Mouse (Mus musculus) heart, embryonic 10.5 days (tissue): ENCODE data around the gene Pgap3. TPM values are rescaled to one million over a fixed set of nuclear protein-coding genes. Genes with fewer than 3 reads are reported as not detected.
A peak's percentile ranks its signal among the peaks of the same experiment; 100 is the strongest.

Source experiments
- DNase-seq: peaks from one replicate; pipeline ENCODE4 v3.0.0-alpha.2; 2017; ENCODE audit warnings: low spot score
- H3K27ac ChIP-seq: fragments of 300-500 bp; sonication (generic); 2 replicates; pipeline ENCODE4 v1.5.1; 2016; ENCODE audit warnings: mild to moderate bottlenecking
- H3K27me3 ChIP-seq: fragments of 300-500 bp; sonication (generic); 2 replicates; pipeline ENCODE4 v1.6.1; 2016; ENCODE audit warnings: mild to moderate bottlenecking; ENCODE audit not compliant: poor library complexity, insufficient read depth, severe bottlenecking
- H3K36me3 ChIP-seq: fragments of 300-500 bp; sonication (generic); 2 replicates; pipeline ENCODE4 v1.6.1; 2016; ENCODE audit warnings: mild to moderate bottlenecking, moderate library complexity
- H3K4me1 ChIP-seq: fragments of 300-500 bp; sonication (generic); 2 replicates; pipeline ENCODE4 v1.6.1; 2016; ENCODE audit warnings: mild to moderate bottlenecking
- H3K4me3 ChIP-seq: fragments of 300-500 bp; sonication (generic); 2 replicates; pipeline ENCODE4 v1.5.1; 2016; ENCODE audit warnings: mild to moderate bottlenecking, moderate library complexity
- H3K9me3 ChIP-seq: fragments of 300-500 bp; sonication (generic); 2 replicates; pipeline ENCODE4 v1.6.1; 2016; ENCODE audit warnings: mild to moderate bottlenecking, moderate library complexity
- WGBS: fragments of 180-500 bp; shearing (Covaris S2); methylation state at CpG from one replicate; pipeline ENCODE4 v1.1.7; 2016; 5-methylcytosine and 5-hydroxymethylcytosine counted together
- polyA plus RNA-seq: library from polyadenylated mRNA; unstranded; fragments of >200 nt; fragmentation: Nextera tagmentation; extraction: Ambion mirVana; gene quantifications from 2 replicates; pipeline ENCODE4 v1.2.1, GENCODE M21; 2016

The Pgap3 gene
- polyA plus RNA-seq, 1 experiment from 2014 or later: 15.3 TPM

DNA sequence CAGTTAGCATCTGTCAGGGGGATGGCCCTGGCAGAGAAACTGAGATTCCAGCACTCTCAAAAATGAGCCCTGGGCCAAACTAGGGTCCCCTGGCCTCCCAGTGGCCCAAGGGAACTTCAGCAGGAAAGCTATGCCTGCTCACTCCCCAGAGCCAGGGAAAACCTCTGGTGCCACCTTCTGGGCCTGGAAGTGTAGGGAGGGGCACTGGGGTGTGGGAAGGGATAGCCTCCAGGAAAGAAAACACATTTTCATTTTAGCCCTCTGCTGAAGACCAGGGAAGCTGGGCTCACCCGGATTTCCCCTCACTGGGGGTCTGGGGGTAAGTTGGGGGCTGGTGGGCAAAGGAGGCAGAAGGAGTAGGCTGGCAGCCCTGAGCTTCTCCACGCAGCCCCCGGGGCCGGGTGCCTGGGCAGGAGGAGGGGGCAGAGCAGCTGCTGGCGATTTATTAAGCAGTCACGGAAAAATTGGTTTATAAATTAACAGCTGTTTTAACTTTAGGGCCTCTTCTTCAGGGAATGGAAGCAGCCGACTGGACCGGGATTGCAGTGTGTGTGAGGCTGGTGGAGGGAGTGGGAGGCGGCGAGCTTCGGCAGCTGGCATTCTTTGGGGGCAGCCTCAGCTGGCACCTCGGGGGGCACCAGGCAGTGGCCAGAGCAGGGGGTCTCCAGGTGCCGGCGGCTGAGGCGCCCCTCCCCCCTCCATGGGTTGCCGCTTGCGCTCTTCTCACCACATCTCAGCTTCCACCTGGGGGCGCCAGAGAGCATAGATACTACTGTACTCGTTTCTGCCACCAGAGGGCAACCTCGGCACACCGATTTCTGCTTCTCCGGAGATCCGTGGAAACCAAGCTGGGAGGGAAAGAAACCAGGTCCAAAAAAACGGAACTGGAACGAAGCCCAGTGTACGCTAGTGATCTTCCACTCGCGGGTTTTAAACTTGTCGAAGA is 58.0 kb downstream of the Pgap3 start:
- Histone ChIP-seq H3K27me3 (peaks cover 89% of the 10 kb centered on the region), H3K4me3 (peak overlapping the region; percentile 51), H3K9me3 (no peaks in the 10 kb centered on the region), H3K36me3 (no peaks in the 10 kb centered on the region), H3K4me1 (peaks cover 44% of the 10 kb centered on the region), H3K27ac (peak overlapping the region; percentile 30; the same call in 1 of the 2 replicates)
- WGBS: 2% methylated on average over 29 of the region's 29 CpGs
- DNase-seq: peak; percentile 94

DNA sequence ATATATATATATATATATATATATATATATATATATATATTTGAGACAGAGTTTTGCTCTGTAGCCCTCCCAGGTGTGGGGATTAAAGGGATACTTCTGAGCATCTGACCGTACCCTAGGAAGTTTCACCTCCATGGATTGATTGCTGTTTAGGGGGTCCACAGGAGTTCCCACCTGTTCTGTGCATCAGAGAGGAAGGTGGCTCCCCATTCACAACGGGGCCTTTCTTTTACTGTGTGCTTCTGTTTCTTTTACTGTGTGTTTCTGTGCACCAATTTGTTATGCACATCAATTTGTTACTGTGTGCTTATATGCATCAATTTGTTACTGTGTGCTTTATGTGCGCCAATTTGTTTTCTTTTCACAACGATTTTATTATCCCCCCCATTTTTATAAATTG is 59.1 kb downstream of the Pgap3 start:
- no peak for DNase-seq
- Histone ChIP-seq H3K36me3 (no peaks in the 10 kb centered on the region), H3K27ac (no peak overlapping the region), H3K4me1 (peaks cover 37% of the 10 kb centered on the region), H3K27me3 (peaks cover 89% of the 10 kb centered on the region), H3K9me3 (no peaks in the 10 kb centered on the region), H3K4me3 (no peak overlapping the region)
- 54% methylated on average over 4 of the region's 4 CpGs for WGBS

DNA sequence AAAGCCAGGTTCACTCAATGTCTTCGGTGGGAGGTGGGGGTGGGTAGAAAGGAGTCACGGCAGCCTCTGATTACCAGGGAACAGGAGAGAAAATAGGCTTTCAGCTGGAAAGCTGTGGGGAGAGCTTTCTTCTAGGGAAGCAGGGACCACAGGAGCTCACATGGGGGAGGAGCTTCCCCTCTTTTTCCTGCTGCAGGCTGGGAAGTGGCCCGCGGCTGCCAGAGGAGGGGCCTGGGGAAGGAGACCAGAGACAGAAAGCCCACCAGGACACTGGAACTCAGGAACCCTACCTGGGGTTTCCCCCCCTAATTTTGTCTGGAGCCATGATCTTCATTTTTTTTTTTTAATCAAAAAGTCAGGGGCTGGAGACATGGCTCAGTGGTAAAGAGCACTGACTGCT is 59.7 kb downstream of the Pgap3 start:
- DNase-seq: no peak
- H3K27me3 ChIP-seq: peaks cover 89% of the 10 kb centered on the region
- no peak overlapping the region for H3K4me3 ChIP-seq
- H3K4me1 ChIP-seq: peaks cover 37% of the 10 kb centered on the region
- H3K27ac ChIP-seq: no peak overlapping the region
- H3K9me3 ChIP-seq: no peaks in the 10 kb centered on the region
- no peaks in the 10 kb centered on the region for H3K36me3 ChIP-seq
- 5% methylated on average over 4 of the region's 4 CpGs for WGBS

DNA sequence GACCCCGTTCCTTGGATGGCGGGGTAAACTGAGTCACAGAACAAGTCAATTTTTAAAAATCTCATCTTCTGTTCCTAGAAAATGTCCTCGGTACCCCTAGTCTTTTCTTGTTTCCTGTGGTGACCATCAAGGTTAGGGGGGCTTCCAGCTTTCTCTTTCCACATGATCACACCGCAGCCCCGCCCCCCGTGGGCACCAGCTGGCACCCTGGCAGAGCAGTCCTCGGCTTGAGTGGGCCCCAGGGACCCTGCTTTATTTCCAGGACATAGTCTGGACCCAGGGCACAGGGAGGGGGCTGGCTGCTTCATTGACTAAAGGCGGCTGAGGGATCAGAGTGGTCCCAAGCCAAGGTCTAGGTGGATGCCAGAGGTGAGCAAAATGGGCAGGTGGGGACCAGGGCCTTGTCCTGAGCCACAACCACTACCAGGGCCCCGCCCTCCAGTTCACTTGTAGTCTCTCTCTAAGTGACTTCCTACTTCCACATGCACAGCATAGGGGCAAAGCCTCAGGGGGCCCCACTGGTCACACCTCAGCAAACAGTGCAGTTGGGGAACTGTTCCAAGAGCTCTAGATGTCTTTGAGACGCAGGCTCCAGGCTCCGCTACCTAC is 60.5 kb downstream of the Pgap3 start:
- Histone ChIP-seq H3K36me3 (no peaks in the 10 kb centered on the region), H3K27me3 (peaks cover 90% of the 10 kb centered on the region), H3K4me1 (peaks cover 38% of the 10 kb centered on the region), H3K27ac (no peak overlapping the region), H3K4me3 (peak overlapping the region; percentile 62), H3K9me3 (no peaks in the 10 kb centered on the region)
- WGBS: 10% methylated on average over 11 of the region's 11 CpGs
- no peak for DNase-seq

DNA sequence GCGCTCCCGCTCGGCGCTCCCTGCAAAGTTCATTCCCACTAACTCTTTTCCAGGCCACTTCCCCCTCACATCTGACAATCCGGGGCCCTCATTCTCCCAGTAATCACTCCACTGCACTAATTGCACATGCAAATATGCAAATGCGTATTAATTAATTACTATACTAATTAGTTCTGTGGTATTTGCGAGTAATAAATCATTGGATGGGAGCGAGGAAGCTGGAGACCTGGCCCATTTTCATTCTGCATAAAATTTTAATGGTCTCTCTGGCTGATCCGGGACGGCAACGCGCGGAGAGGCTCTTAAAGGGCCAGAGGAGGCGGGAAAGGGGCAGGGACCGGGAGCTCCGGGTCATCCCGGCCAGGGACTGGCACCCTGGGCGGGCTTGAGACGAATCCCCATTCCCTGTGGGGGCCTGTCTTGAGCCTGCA is 61.2 kb downstream of the Pgap3 start:
- Histone ChIP-seq H3K4me3 (peak overlapping the region; percentile 62), H3K27me3 (peaks cover 91% of the 10 kb centered on the region), H3K36me3 (no peaks in the 10 kb centered on the region), H3K27ac (no peak overlapping the region), H3K4me1 (peaks cover 45% of the 10 kb centered on the region), H3K9me3 (no peaks in the 10 kb centered on the region)
- DNase-seq: no peak
- WGBS: under 1% methylated on average over 19 of the region's 19 CpGs

Other genes starting within 250 kb of the Pgap3 start
- 43.7 and 51.5 TPM in 2 replicates for gene Med1, start 207.2 kb downstream of the Pgap3 start, polyA plus RNA-seq
- 7.9 and 10.9 TPM in 2 replicates for gene Cdk12, start 197.4 kb downstream of the Pgap3 start, polyA plus RNA-seq
- gene Neurod2, start 70.8 kb downstream of the Pgap3 start, polyA plus RNA-seq: not detected in 2 replicates
- 8.1 and 20.1 TPM in 2 replicates for gene Ppp1r1b, start 52.1 kb downstream of the Pgap3 start, polyA plus RNA-seq
- 51.0 and 53.0 TPM in 2 replicates for gene Stard3, start 42.1 kb downstream of the Pgap3 start, polyA plus RNA-seq
- 86.0 and 159 TPM in 2 replicates for gene Tcap, start 16.7 kb downstream of the Pgap3 start, polyA plus RNA-seq
- gene Pnmt, start 14.0 kb downstream of the Pgap3 start, polyA plus RNA-seq: 5.0 and 5.1 TPM in 2 replicates
- gene Erbb2, start 12.0 kb upstream of the Pgap3 start, polyA plus RNA-seq: 47.4 and 70.6 TPM in 2 replicates
- gene Mien1, start 38.5 kb upstream of the Pgap3 start, polyA plus RNA-seq: 98.9 and 103 TPM in 2 replicates
- gene Grb7, start 45.9 kb upstream of the Pgap3 start, polyA plus RNA-seq: 2.5 and 15.3 TPM in 2 replicates
- 0.04 and 0.22 TPM in 2 replicates for gene Ikzf3, start 145.5 kb upstream of the Pgap3 start, polyA plus RNA-seq
- 0.21 and 0.65 TPM in 2 replicates for gene Zpbp2, start 150.6 kb upstream of the Pgap3 start, polyA plus RNA-seq
- 56.1 and 61.0 TPM in 2 replicates for gene Ormdl3, start 186.9 kb upstream of the Pgap3 start, polyA plus RNA-seq
- not detected in 2 replicates for gene Lrrc3c, start 197.8 kb upstream of the Pgap3 start, polyA plus RNA-seq
- gene Gm12355, start 225.2 kb upstream of the Pgap3 start, polyA plus RNA-seq: 0.71 and 1.0 TPM in 2 replicates
- not detected in 2 replicates for gene Gsdma3, start 225.9 kb upstream of the Pgap3 start, polyA plus RNA-seq
- not detected in 2 replicates for gene Gsdma2, start 246.3 kb upstream of the Pgap3 start, polyA plus RNA-seq